Mouse (Mus musculus) liver, embryonic 16.5 days (tissue): ENCODE results near the gene Vmn1r4. TPM values are rescaled to one million over a fixed set of nuclear protein-coding genes. Genes with fewer than 3 reads are reported as not detected.

Source experiments
- ATAC-seq: fragments of 200-750 bp; cut with Nextera tagmentation; 2 replicates; pipeline ENCODE4 v1.8.0; 2017; ENCODE audit warnings: low read depth, mild to moderate bottlenecking, moderate number of reproducible peaks, moderate library complexity
- H3K27ac ChIP-seq: fragments of 300-500 bp; sonication (generic); 2 replicates; pipeline ENCODE4 v1.5.1; 2014; ENCODE audit warnings: mild to moderate bottlenecking, low read length
- H3K27me3 ChIP-seq: fragments of 300-500 bp; sonication (generic); 2 replicates; pipeline ENCODE4 v1.6.1; 2014; ENCODE audit warnings: low read depth, low read length, mixed read lengths; ENCODE audit not compliant: control insufficient read depth, insufficient read depth
- H3K36me3 ChIP-seq: fragments of 300-500 bp; sonication (generic); 2 replicates; pipeline ENCODE4 v1.6.1; 2014; ENCODE audit warnings: mild to moderate bottlenecking; ENCODE audit not compliant: control insufficient read depth, insufficient read depth
- H3K4me1 ChIP-seq: fragments of 300-500 bp; sonication (generic); 2 replicates; pipeline ENCODE4 v1.6.1; 2014; ENCODE audit warnings: low read depth, low read length, mixed read lengths; ENCODE audit not compliant: control insufficient read depth
- H3K4me2 ChIP-seq: fragments of 300-500 bp; sonication (generic); 2 replicates; pipeline ENCODE4 v1.6.1; 2014; ENCODE audit warnings: low read depth, low read length, mixed read lengths
- H3K4me3 ChIP-seq: fragments of 300-500 bp; sonication (generic); 2 replicates; pipeline ENCODE4 v1.5.1; 2014; ENCODE audit warnings: low read depth, mild to moderate bottlenecking, low read length
- H3K9ac ChIP-seq: fragments of 300-500 bp; sonication (generic); 2 replicates; pipeline ENCODE4 v1.6.1; 2014; ENCODE audit warnings: low read depth, low read length
- H3K9me3 ChIP-seq: fragments of 300-500 bp; sonication (generic); replicated peaks from 2 replicates; pipeline ENCODE4 v1.6.1; 2016; ENCODE audit warnings: low read length; ENCODE audit not compliant: control insufficient read depth
- WGBS: fragments of 180-500 bp; shearing (Covaris S2); extraction: QIAGEN DNeasy Blood & Tissue Kit; methylation state at CpG from one replicate; pipeline ENCODE4 v1.1.7; 2014; ENCODE audit not compliant: insufficient replicate concordance; 5-methylcytosine and 5-hydroxymethylcytosine counted together
- polyA plus RNA-seq: library from polyadenylated mRNA; unstranded; fragments of >200 nt; fragmentation: Nextera tagmentation; extraction: Ambion mirVana; gene quantifications from 2 replicates; pipeline ENCODE4 v1.2.1, GENCODE M21; 2015

The Vmn1r4 gene
- polyA plus RNA-seq, 1 experiment from 2014 or later: 0.18 TPM

DNA sequence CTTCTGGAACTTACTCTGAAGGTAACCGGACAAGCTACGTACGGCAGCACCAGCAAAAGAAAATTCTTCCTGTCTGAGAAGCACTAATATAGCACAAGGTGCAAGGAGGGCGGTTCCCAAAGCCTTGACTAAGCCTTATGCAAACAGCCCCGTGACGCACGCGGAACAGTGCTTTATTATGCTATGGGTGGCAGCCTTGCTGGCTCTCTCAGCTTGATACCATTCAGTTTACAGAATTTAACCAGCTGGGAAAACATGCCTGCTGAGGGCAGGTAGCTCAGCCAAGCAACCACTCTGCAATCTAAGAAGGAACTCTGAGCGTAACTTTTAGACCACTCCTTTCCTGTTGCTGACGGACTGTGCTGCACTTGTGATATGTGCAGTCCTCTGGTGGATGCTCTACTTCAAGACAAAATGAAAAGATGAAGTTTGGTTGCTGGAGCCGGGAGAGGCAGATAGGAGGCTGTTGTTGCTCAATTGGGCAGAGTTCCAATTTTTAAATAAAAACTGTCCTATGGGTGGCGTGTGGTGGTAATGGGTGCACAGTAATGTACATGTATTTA is 21.9 kb upstream of the Vmn1r4 start:
- Histone ChIP-seq H3K27me3 (no peaks in the 10 kb centered on the region), H3K27ac (peak overlapping the region; percentile 100), H3K4me2 (peak overlapping the region; percentile 72), H3K4me3 (peak overlapping the region; percentile 60), H3K36me3 (peaks cover 7% of the 10 kb centered on the region; the same call in 1 of the 2 replicates), H3K4me1 (peaks cover 61% of the 10 kb centered on the region), H3K9me3 (no peaks in the 10 kb centered on the region), H3K9ac (peak overlapping the region; percentile 58)
- 6% methylated on average over 12 of the region's 12 CpGs for WGBS
- peak; percentile 56 for ATAC-seq

- Histone ChIP-seq H3K9ac (peak overlapping the region; percentile 72), H3K36me3 (peaks cover 6% of the 10 kb centered on the region), H3K4me3 (peak overlapping the region; percentile 60), H3K27me3 (no peaks in the 10 kb centered on the region), H3K9me3 (no peaks in the 10 kb centered on the region), H3K27ac (peak overlapping the region; percentile 100), H3K4me1 (peaks cover 71% of the 10 kb centered on the region), H3K4me2 (peak overlapping the region; percentile 72)
- WGBS: 16% methylated on average over 7 of the region's 7 CpGs
- peak; percentile 81 for ATAC-seq
Observed at GRCm38 (mm10) chr6:56902606-56903520, 21.0 kb upstream of the Vmn1r4 start.

GRCm38 (mm10) chr6:56903831-56904230 is 20.0 kb upstream of the Vmn1r4 start:
- peak overlapping the region; percentile 100 for H3K27ac ChIP-seq
- no peaks in the 10 kb centered on the region for H3K27me3 ChIP-seq
- peaks cover 79% of the 10 kb centered on the region for H3K4me1 ChIP-seq
- peak overlapping the region; percentile 4 for H3K4me3 ChIP-seq
- WGBS: 40% methylated on average over 6 of the region's 6 CpGs
- peaks cover 12% of the 10 kb centered on the region for H3K36me3 ChIP-seq
- no peaks in the 10 kb centered on the region for H3K9me3 ChIP-seq
- peak overlapping the region; percentile 50 for H3K4me2 ChIP-seq
- peak overlapping the region; percentile 48 for H3K9ac ChIP-seq
- no peak for ATAC-seq

GRCm38 (mm10) chr6:56904330-56904729 is 19.5 kb upstream of the Vmn1r4 start:
- Histone ChIP-seq H3K9me3 (no peaks in the 10 kb centered on the region), H3K27ac (peak overlapping the region; percentile 100), H3K4me3 (no peak overlapping the region), H3K27me3 (no peaks in the 10 kb centered on the region), H3K9ac (peak overlapping the region; percentile 48), H3K36me3 (peaks cover 12% of the 10 kb centered on the region), H3K4me2 (peak overlapping the region; percentile 50), H3K4me1 (peaks cover 80% of the 10 kb centered on the region)
- no peak for ATAC-seq
- 94% methylated on average over 1 of the region's 1 CpGs for WGBS

DNA sequence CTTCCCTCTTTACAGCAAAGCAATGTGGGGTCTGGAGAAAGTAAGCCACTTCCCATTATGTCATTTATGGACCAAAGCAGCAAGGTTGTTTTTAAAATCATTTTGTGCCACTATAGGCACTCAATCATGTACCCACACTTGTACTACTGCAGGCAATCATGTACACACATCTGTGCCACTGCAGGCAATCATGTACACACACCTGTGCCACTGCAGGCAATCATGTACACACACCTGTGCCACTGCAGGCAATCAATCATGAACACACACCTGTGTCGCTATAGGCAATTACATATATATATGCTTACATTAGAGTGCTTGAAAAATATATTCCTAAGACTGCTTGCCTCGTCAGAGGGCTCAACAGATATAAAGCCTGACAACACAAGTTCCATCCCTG is 18.8 kb upstream of the Vmn1r4 start:
- no peaks in the 10 kb centered on the region for H3K9me3 ChIP-seq
- ATAC-seq: peak; percentile 44
- WGBS: 45% methylated on average over 2 of the region's 2 CpGs
- H3K4me1 ChIP-seq: peaks cover 80% of the 10 kb centered on the region
- no peak overlapping the region for H3K4me3 ChIP-seq
- H3K4me2 ChIP-seq: peak overlapping the region; percentile 50
- H3K27me3 ChIP-seq: no peaks in the 10 kb centered on the region
- peak overlapping the region; percentile 100 for H3K27ac ChIP-seq
- H3K9ac ChIP-seq: peak overlapping the region; percentile 48; the same call in 1 of the 2 replicates
- H3K36me3 ChIP-seq: peaks cover 12% of the 10 kb centered on the region

DNA sequence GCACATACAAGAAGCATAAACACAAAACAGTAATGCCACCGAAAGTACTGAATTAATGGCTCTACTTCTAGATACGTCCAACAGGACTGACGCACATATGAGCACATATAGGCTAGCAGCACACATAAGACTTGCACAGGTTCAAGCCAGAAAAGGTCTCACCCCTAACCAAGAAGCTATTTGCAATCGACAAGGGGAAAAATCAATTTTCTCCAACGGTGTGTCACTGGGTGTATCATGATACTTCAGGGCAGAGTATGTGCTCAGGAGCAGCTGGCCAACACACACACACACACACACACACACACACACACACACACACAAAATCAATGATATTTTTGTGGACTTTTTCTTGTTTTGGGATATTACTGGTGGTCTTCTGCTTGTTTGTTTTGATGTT is 18.3 kb upstream of the Vmn1r4 start:
- H3K36me3 ChIP-seq: peaks cover 12% of the 10 kb centered on the region
- H3K9me3 ChIP-seq: no peaks in the 10 kb centered on the region
- WGBS: 87% methylated on average over 5 of the region's 5 CpGs
- peak overlapping the region; percentile 100 for H3K27ac ChIP-seq
- ATAC-seq: no peak
- H3K4me3 ChIP-seq: no peak overlapping the region
- H3K27me3 ChIP-seq: no peaks in the 10 kb centered on the region
- H3K4me1 ChIP-seq: peaks cover 85% of the 10 kb centered on the region
- H3K9ac ChIP-seq: no peak overlapping the region
- peak overlapping the region; percentile 50; the same call in 1 of the 2 replicates for H3K4me2 ChIP-seq

- 0 out of 2 replicates have a peak overlapping the region, but pooled peaks have one; percentile 11 for H3K9ac ChIP-seq
- H3K27ac ChIP-seq: peak overlapping the region; percentile 100
- H3K4me1 ChIP-seq: peaks cover 83% of the 10 kb centered on the region
- H3K4me3 ChIP-seq: 0 out of 2 replicates have a peak overlapping the region, but pooled peaks have one; percentile 1
- H3K27me3 ChIP-seq: no peaks in the 10 kb centered on the region
- H3K36me3 ChIP-seq: peaks cover 12% of the 10 kb centered on the region
- 55% methylated on average over 8 of the region's 8 CpGs for WGBS
- peak overlapping the region; percentile 44 for H3K4me2 ChIP-seq
- H3K9me3 ChIP-seq: no peaks in the 10 kb centered on the region
- ATAC-seq: no peak
Observed at GRCm38 (mm10) chr6:56906121-56906846, 17.5 kb upstream of the Vmn1r4 start.

- peak overlapping the region; percentile 100 for H3K27ac ChIP-seq
- no peak for ATAC-seq
- WGBS: 89% methylated on average over 3 of the region's 3 CpGs
Observed at GRCm38 (mm10) chr6:56907973-56908372, 15.8 kb upstream of the Vmn1r4 start.

More at GRCm38 (mm10) chr6:56907973-56908372, 15.8 kb upstream of the Vmn1r4 start:
- Histone ChIP-seq H3K36me3 (peaks cover 12% of the 10 kb centered on the region), H3K4me1 (peaks cover 84% of the 10 kb centered on the region), H3K9ac (no peak overlapping the region), H3K4me3 (no peak overlapping the region), H3K4me2 (no peak overlapping the region), H3K27me3 (no peaks in the 10 kb centered on the region), H3K9me3 (no peaks in the 10 kb centered on the region)
